Mouse (Mus musculus) limb, embryonic 14.5 days (tissue): Measurements from ENCODE around the gene Camk2g. TPM values are rescaled to one million over a fixed set of nuclear protein-coding genes. Genes with fewer than 3 reads are reported as not detected.

ENCODE experiments used
- ATAC-seq: fragments of 200-750 bp; cut with Nextera tagmentation; 2 replicates; pipeline ENCODE4 v1.8.0; 2017; ENCODE audit warnings: low read depth, moderate number of reproducible peaks, moderate TSS enrichment; ENCODE audit not compliant: low FRiP score
- DNase-seq: peaks from one replicate; pipeline ENCODE4 v3.0.0-alpha.2; 2015; ENCODE audit warnings: low spot score
- H3K27ac ChIP-seq: fragments of 300-500 bp; sonication (generic); replicated peaks from 2 replicates; pipeline ENCODE4 v1.5.1; 2014; ENCODE audit warnings: low read depth, mild to moderate bottlenecking, low read length, moderate library complexity, mixed read lengths
- H3K27me3 ChIP-seq: fragments of 300-500 bp; sonication (generic); 2 replicates; pipeline ENCODE4 v1.6.1; 2014; ENCODE audit warnings: low read length, mixed read lengths; ENCODE audit not compliant: control insufficient read depth, insufficient read depth
- H3K36me3 ChIP-seq: fragments of 300-500 bp; sonication (generic); 2 replicates; pipeline ENCODE4 v1.6.1; 2014; ENCODE audit warnings: mild to moderate bottlenecking, low read length, moderate library complexity, mixed read lengths; ENCODE audit not compliant: control insufficient read depth, insufficient read depth
- H3K4me1 ChIP-seq: fragments of 300-500 bp; sonication (generic); 2 replicates; pipeline ENCODE4 v1.6.1; 2014; ENCODE audit warnings: antibody characterized with exemption, low read length, mixed read lengths; ENCODE audit not compliant: control insufficient read depth, insufficient read depth
- H3K4me2 ChIP-seq: fragments of 300-500 bp; sonication (generic); replicated peaks from 2 replicates; pipeline ENCODE4 v1.6.1; 2014; ENCODE audit warnings: low read depth, mild to moderate bottlenecking, low read length, moderate library complexity; ENCODE audit not compliant: severe bottlenecking
- H3K4me3 ChIP-seq: fragments of 300-500 bp; sonication (generic); replicated peaks from 2 replicates; pipeline ENCODE4 v1.5.1; 2014; ENCODE audit warnings: low read length
- H3K9ac ChIP-seq: fragments of 300-500 bp; sonication (generic); 2 replicates; pipeline ENCODE4 v1.6.1; 2014; ENCODE audit warnings: mild to moderate bottlenecking, low read depth, low read length, moderate library complexity; ENCODE audit not compliant: severe bottlenecking
- H3K9me3 ChIP-seq: fragments of 300-500 bp; sonication (generic); 2 replicates; pipeline ENCODE4 v1.6.1; 2016; ENCODE audit warnings: low read length; ENCODE audit not compliant: control insufficient read depth
- POLR2A ChIP-seq: fragments of 200-500 bp; IDR thresholded peaks from 2 replicates; pipeline ENCODE4 v1.8.0; 2012; ENCODE audit warnings: inconsistent platforms, mild to moderate bottlenecking, moderate library complexity, borderline replicate concordance; ENCODE audit not compliant: insufficient read depth, insufficient read length; ENCODE audit errors: extremely low read depth
- WGBS: fragments of 180-500 bp; shearing (Covaris S2); extraction: QIAGEN DNeasy Blood & Tissue Kit; methylation state at CpG from one replicate; pipeline ENCODE4 v1.1.7; 2014; 5-methylcytosine and 5-hydroxymethylcytosine counted together
- polyA plus RNA-seq, 2 experiments: library from polyadenylated mRNA; depleted of rRNA in 1 of 2; stranded (reverse) in 1 of 2; unstranded in 1 of 2; fragments of >200 nt; fragmentation: Nextera tagmentation in 1 of 2; extraction: Ambion mirVana in 1 of 2; gene quantifications; 2 replicates each; pipeline versions ENCODE4 v1.2.1 to v1.2.3; 2012 to 2014

Camk2g gene
- polyA plus RNA-seq, 2 experiments: 58.4 to 60.5 TPM

DNA sequence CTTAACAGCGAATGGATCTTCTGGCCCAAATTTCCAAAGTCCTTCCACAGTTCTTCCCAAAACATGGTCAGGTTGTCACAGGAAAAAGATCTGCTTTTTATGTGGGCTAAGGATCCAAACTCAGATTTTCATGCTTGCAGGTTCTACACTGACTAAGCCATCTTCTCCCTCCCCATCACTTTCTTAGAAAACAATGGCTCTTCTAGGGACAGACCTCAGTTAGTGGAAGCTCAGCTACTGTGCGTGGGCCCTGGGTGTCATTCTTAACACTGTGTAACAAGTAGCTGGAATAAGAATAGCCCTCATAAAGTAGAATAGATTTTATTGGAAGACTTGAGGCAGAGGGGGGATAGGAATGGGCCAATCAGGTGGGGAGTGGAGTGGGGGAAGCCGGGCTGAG, 21.6 kb upstream of the Camk2g start:
- no peaks in the 10 kb centered on the region for H3K27me3 ChIP-seq
- H3K27ac ChIP-seq: no peak overlapping the region
- no peak for DNase-seq
- no peak overlapping the region for H3K9ac ChIP-seq
- no peak for ATAC-seq
- 76% methylated on average over 3 of the region's 3 CpGs for WGBS
- no peaks in the 10 kb centered on the region for H3K4me1 ChIP-seq
- TF ChIP-seq POLR2A: no peak
- no peaks in the 10 kb centered on the region for H3K36me3 ChIP-seq
- no peak overlapping the region for H3K4me2 ChIP-seq
- no peaks in the 10 kb centered on the region for H3K9me3 ChIP-seq
- H3K4me3 ChIP-seq: no peak overlapping the region

DNA sequence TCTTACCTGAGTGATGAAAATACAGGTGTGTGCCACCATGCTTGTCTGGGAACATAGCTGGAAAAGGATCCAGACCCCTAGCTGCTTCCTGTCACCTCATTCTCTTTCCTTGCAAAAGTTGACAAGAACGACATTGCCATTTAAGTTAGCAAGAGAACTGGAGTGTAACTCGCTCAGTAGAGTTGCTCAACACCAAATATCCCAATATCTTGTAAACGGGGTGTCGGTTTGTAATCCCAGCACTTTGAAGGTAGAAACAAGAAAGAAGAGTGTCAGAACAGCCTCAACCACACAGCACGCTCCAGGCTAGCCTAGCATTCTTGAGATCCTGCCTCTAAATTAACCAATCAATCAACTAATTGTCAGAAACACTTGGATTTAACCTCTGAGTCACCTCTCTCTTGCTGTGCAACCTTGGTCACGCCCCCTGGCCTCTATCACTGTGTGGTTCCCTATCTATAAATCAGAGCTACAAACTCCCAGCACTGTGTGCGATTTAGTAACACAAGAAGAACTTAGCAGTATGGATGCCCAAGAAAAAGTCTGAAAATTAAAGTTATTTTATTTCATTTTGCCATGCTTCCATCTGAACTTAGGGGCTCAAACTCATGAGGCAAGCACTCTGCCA, 18.0 kb upstream of the Camk2g start:
- no peak for TF ChIP-seq POLR2A
- Histone ChIP-seq H3K4me2 (no peak overlapping the region), H3K9me3 (no peaks in the 10 kb centered on the region), H3K27me3 (no peaks in the 10 kb centered on the region), H3K27ac (no peak overlapping the region), H3K36me3 (no peaks in the 10 kb centered on the region), H3K9ac (no peak overlapping the region), H3K4me3 (no peak overlapping the region), H3K4me1 (no peaks in the 10 kb centered on the region)
- no peak for ATAC-seq
- WGBS: 57% methylated on average over 7 of the region's 7 CpGs
- peak; percentile 45 for DNase-seq

DNA sequence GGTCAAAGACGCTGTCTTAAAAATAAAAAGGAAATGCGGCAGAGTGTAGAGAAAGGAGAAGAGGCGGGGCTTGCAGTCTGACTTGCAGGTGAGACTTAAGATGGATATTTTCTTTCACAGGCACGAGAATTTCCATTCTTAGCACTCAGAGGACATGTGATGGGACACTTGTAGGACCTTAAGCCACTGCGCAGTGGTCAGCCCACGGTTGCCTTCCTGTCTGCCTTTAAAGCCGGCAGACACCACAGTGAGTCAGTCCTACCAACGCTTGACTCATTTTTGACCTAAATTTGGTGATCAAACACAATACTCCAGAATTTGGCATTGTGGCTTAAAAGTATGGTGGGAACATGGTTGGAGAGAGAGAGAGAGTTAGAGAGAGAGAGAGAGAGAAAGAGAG, 17.3 kb upstream of the Camk2g start:
- H3K4me2 ChIP-seq: no peak overlapping the region
- no peak for ATAC-seq
- no peak overlapping the region for H3K9ac ChIP-seq
- WGBS: 87% methylated on average over 8 of the region's 8 CpGs
- H3K9me3 ChIP-seq: no peaks in the 10 kb centered on the region
- H3K27ac ChIP-seq: no peak overlapping the region
- H3K4me1 ChIP-seq: no peaks in the 10 kb centered on the region
- no peaks in the 10 kb centered on the region for H3K27me3 ChIP-seq
- H3K4me3 ChIP-seq: no peak overlapping the region
- TF ChIP-seq POLR2A: no peak
- no peaks in the 10 kb centered on the region for H3K36me3 ChIP-seq
- no peak for DNase-seq

DNA sequence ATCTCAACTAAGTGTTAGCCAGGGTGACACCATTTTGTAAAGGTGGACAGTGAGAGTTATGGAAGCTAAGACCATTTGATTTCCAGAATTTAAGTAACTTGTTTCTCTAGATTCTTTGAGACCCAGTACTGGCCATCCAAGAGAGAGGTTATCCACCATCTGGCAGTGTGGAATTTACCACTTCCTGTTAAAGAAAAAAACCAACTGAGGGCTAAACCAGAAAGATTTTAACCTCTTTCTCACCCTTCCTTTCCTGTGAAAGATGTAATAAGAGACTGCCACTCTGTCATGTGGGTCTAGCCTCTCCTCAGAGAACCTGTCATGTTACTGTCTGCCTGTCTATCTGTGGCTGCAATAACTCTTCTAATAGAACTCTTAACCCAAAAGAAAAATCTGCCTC, 15.9 kb upstream of the Camk2g start:
- Histone ChIP-seq H3K9me3 (no peaks in the 10 kb centered on the region), H3K4me2 (no peak overlapping the region), H3K27ac (no peak overlapping the region), H3K4me3 (no peak overlapping the region), H3K9ac (no peak overlapping the region), H3K4me1 (peaks cover 10% of the 10 kb centered on the region), H3K36me3 (no peaks in the 10 kb centered on the region), H3K27me3 (no peaks in the 10 kb centered on the region)
- no peak for DNase-seq
- TF ChIP-seq POLR2A: no peak
- ATAC-seq: no peak

DNA sequence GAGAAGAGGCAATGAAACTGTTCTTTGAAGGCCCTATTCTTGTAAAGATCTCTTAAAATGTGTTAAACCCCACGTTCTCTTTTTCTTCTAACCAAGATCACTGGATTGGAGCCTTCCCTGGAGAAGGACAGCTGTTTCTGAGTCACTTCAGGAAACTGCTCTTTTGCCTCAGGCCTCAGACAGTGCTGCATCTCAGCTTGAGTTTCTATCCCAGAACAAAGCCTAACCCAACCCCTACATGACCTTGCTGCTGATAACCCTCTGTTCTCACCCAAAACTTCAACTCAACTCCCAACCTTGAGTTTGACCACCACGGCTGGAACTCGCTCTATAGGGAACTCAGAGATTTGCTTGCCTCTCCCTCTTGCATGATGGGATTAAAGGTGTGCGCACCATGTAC, 15.5 kb upstream of the Camk2g start:
- no peak for TF ChIP-seq POLR2A
- no peak overlapping the region for H3K4me2 ChIP-seq
- 72% methylated on average over 4 of the region's 4 CpGs for WGBS
- no peak overlapping the region for H3K4me3 ChIP-seq
- H3K9me3 ChIP-seq: no peaks in the 10 kb centered on the region
- H3K36me3 ChIP-seq: no peaks in the 10 kb centered on the region
- DNase-seq: no peak
- peaks cover 13% of the 10 kb centered on the region for H3K4me1 ChIP-seq
- H3K27me3 ChIP-seq: no peaks in the 10 kb centered on the region
- H3K9ac ChIP-seq: no peak overlapping the region
- ATAC-seq: no peak
- no peak overlapping the region for H3K27ac ChIP-seq
